Mouse (Mus musculus): Measurements from ENCODE around the gene Gm28043. TPM values are rescaled to one million over a fixed set of nuclear protein-coding genes. Genes with fewer than 3 reads are reported as not detected.
"Not testable (repeated sequence)": the region's sequence is repeated elsewhere in the genome, so short reads cannot be mapped to it uniquely, and the experiment has no call there.

The Gm28043 gene
- total RNA-seq, 2 experiments from 2014 or later: 2.7 to 20.6 TPM

GRCm38 (mm10) chr17:29704781-29705180 is 90.1 kb downstream of the Gm28043 start:
- ATAC-seq (replicated peaks; ENCODE audit: low FRiP score, poor library complexity, severe bottlenecking): peak; percentile 37; the same call in 1 of the 2 replicates

GRCm38 (mm10) chr17:29705881-29706280 is 91.2 kb downstream of the Gm28043 start:
- no peak for ATAC-seq (replicated peaks; ENCODE audit: low FRiP score, poor library complexity, severe bottlenecking)

GRCm38 (mm10) chr17:29706981-29707545 is 92.4 kb downstream of the Gm28043 start:
- ATAC-seq (replicated peaks; ENCODE audit: low FRiP score, poor library complexity, severe bottlenecking): no peak

DNA sequence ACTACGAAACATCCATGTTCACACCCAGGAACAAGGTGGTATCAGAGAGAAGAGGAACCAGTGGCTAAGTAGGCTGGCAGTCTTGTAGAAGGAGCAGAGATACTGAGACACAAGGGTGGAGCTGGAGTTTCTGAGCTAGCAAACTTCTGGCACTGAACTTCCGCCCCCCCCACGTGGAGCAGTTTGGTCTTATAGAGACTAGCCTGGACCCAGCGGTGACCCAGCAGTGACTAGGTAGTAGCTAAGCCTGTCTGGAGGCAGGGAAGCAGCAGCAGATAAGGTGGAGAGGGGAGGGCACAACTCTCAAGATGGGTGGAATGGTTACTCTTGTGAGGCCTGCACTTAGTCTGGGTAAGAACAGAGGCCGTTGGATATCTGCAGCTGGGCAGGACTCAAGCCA is 94.1 kb downstream of the Gm28043 start:
- ATAC-seq (replicated peaks; ENCODE audit: low FRiP score, poor library complexity, severe bottlenecking): peak; percentile 48; the same call in 1 of the 2 replicates

DNA sequence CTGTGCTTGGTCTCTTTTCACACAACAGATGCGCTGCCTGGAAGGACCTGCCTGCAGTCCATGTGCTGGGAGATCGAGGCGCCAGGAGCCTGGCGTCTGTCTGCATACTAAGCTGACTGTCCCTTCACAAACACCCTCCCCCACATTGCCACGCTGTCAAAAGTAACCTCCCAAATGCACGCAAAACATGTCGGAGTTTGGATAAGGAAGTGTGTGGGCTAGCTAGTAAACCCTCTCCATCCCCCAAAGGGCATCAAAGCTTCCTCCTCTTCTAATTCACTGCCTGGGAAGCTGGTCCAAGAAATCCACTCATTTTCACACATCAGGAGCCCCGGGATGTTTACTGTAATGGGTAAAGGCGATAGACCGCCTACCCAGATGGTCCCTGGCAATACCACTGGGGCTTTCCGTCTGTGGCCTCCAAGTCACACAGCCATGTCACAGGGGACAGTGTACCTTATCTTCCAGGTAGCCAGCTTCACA is 95.9 kb downstream of the Gm28043 start:
- ATAC-seq (replicated peaks; ENCODE audit: low FRiP score, poor library complexity, severe bottlenecking): no peak

DNA sequence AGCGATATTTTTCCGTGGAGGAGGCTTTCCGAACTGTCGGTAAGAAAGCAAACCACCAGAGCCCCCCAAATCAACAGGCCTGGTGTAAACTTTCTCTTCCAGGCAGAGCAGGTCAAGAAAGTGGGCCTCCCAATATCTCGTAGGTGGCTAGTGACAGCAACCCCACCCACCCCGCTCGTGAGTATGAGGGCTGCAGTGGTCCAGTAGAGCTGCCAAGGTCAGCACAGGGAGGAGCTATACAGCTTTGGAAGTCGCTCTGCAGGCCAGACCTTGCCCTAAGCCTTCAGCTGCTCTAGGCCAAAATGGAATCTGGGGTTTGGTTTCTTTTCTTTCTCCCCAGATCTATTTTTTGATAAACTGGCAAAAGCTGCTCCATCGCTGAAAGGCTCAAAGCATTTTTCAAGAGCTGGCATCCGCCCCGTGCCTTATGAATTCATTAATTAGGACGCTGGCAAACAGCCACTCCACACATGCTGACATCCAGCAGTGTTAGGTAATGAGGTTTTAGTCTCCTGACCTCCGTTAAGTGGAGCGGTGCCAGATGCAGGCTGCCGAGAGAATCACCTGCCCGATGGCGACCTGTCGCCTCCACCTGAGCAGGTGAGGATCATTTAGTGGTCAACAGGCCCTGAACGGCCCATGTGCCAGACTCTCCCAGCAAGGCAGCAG is 96.5 kb downstream of the Gm28043 start:
- ATAC-seq (replicated peaks; ENCODE audit: low FRiP score, poor library complexity, severe bottlenecking): no peak

DNA sequence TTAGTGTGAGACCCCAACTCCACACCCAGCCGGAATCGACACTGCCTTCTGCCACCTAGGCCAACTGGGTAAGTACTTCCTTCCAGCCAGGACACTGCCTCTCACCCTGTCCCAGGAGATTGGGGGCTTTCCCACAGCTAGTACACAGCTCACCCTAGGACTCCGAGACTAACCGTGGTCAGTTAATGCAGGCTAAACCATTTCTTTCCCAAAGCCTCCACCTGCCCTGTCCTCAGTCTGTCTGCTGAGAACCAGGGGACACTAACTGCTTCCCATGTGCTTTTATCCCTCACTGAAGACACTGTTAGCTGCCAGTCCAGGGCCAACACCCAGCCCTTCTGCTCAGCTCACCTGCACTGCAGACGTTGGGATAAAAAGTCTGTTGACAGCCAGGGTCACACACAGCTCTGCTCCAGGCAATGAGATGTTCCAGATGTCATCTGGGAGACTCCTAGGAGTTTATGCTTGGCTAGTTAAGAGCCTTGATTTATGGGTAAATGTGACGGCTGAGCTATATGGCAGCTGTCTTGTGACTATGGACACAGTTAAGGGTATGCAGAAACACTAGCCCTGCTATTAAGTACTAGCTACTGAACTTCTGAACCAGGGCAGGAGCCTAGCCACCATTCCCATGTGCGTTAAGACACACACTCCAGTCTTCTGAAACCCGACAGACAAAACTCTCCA is 97.2 kb downstream of the Gm28043 start:
- no peak for ATAC-seq (replicated peaks; ENCODE audit: low FRiP score, poor library complexity, severe bottlenecking)

DNA sequence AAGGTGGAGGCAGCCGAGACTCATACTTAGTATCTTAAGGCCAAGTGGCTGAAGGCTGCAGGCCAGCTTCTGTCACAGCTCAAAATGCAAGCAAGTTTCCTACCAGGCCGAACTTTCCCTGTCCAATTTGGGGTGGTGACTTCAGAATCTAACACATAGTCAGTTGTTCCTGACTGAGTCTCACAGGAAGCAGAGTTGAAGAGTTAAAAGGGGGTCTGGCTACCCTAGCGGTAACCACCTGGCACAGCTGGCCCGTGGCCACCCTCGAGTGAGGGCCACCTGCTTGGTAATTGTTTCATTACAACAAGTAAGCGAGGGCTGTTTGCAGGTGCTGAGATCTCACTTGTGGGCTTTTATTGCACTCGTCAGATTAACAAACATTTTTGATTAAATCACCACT is 97.9 kb downstream of the Gm28043 start:
- no peak for ATAC-seq (replicated peaks; ENCODE audit: low FRiP score, poor library complexity, severe bottlenecking)

DNA sequence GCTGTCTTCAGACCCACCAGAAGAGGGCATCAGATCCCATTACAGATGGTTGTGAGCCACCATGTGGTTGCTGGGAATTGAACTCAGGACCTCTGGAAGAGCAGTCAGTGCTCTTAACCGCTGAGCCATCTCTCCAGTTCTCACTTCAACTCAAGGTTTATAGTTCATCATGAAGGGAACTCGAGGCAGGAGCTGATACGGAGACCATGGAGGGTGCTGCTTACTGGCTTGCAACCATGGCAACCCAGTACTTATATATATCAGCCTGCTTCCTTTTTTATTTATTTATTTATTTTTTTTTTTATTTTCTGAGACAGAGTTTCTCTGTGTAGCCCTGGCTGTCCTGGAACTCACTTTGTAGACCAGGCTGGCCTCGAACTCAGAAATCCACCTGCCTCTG is 99.1 kb downstream of the Gm28043 start:
- ATAC-seq (replicated peaks; ENCODE audit: low FRiP score, poor library complexity, severe bottlenecking): not testable (repeated sequence)

- peak; percentile 98 for ATAC-seq (replicated peaks; ENCODE audit: low FRiP score, poor library complexity, severe bottlenecking)
Measured at GRCm38 (mm10) chr17:29716732-29717445, 102.2 kb downstream of the Gm28043 start, which contains the start of gene Ccdc167. Gene Ccdc167 (minus strand): TSS chr17:29717044.

GRCm38 (mm10) chr17:29718660-29719059 is 104.0 kb downstream of the Gm28043 start:
- no peak for ATAC-seq (replicated peaks; ENCODE audit: low FRiP score, poor library complexity, severe bottlenecking)

GRCm38 (mm10) chr17:29719628-29720575 is 105.2 kb downstream of the Gm28043 start:
- ATAC-seq (replicated peaks; ENCODE audit: low FRiP score, poor library complexity, severe bottlenecking): no peak

GRCm38 (mm10) chr17:29720755-29721365 is 106.2 kb downstream of the Gm28043 start:
- no peak for ATAC-seq (replicated peaks; ENCODE audit: low FRiP score, poor library complexity, severe bottlenecking)

GRCm38 (mm10) chr17:29724610-29725009 is 109.9 kb downstream of the Gm28043 start:
- no peak for ATAC-seq (replicated peaks; ENCODE audit: low FRiP score, poor library complexity, severe bottlenecking)

- ATAC-seq (replicated peaks; ENCODE audit: low FRiP score, poor library complexity, severe bottlenecking): no peak
Measured at GRCm38 (mm10) chr17:29725027-29725620, 110.4 kb downstream of the Gm28043 start.

- no peak for ATAC-seq (replicated peaks; ENCODE audit: low FRiP score, poor library complexity, severe bottlenecking)
Measured at GRCm38 (mm10) chr17:29728082-29728481, 113.4 kb downstream of the Gm28043 start.

GRCm38 (mm10) chr17:29730510-29731265 is 116.0 kb downstream of the Gm28043 start:
- ATAC-seq (replicated peaks; ENCODE audit: low FRiP score, poor library complexity, severe bottlenecking): no peak
